Mouse (Mus musculus) cortical plate, adult 2 months (tissue): ENCODE measurements at regions not wholly inside any gene's neighbourhood (a gene's known extent, or its start where the extent isn't known, plus 50 kb on each side); places are given as distances from the start of the nearest gene placed in this dataset.

ENCODE experiments used
- CTCF ChIP-seq: fragments of 200-500 bp; IDR thresholded peaks from 2 replicates; pipeline ENCODE4 v1.5.1; 2011; ENCODE audit warnings: mild to moderate bottlenecking, control low read depth, low read length; ENCODE audit not compliant: insufficient read depth; ENCODE audit errors: extremely low read depth
- POLR2A ChIP-seq: fragments of 200-500 bp; IDR thresholded peaks from 2 replicates; pipeline ENCODE4 v1.6.1; 2011; ENCODE audit warnings: mild to moderate bottlenecking, low read length, control low read depth; ENCODE audit not compliant: insufficient read depth; ENCODE audit errors: extremely low read depth

GRCm38 (mm10) chr14:25030881-25031280 is 428.1 kb upstream of the Zmiz1 start:
- TF ChIP-seq CTCF, result peak; percentile 20; the same call in 1 of the 2 replicates
- TF ChIP-seq POLR2A, result no peak
